Mouse (Mus musculus) thymus, postnatal 36 days (tissue): ENCODE data around the gene Nbr1.
A peak's percentile ranks its signal among the peaks of the same experiment; 100 is the strongest.
"Not testable (repeated sequence)": the region's sequence is repeated elsewhere in the genome, so short reads cannot be mapped to it uniquely, and the experiment has no call there.

Experiments
- DNase-seq, 2 experiments: peaks; one replicate each; pipeline ENCODE4 v3.0.0; 2022; ENCODE audit warnings: mixed read lengths in 2 of 2

The Nbr1 gene

GRCm38 (mm10) chr11:101583205-101583604, 31.3 kb downstream of the Nbr1 start:
- DNase-seq, result no peak

- DNase-seq, result not testable (repeated sequence)
These were observed 33.1 kb downstream of the Nbr1 start for GRCm38 (mm10) chr11:101585031-101585430.

- DNase-seq, result no peak
These were observed 33.9 kb downstream of the Nbr1 start for GRCm38 (mm10) chr11:101585805-101586204.

DNA sequence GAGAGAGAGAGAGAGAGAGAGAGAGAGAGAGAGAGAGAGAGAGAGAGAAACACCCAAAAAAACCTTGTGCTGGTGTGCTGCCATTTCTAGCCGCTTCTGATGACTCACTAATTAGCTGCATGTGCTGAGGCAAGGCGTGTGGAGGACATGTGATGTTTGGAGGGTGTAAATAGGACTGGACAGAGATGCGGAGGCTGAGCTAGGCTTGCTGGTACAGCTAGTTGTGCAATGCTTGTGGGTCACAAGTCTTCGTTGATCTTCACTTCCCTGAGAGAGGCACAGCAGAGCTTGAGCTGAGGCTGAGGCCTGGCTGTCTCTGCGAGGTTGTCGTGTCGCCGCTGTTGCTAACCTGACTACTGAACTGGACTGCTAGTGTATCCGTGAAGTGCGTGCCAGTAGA, 35.7 kb downstream of the Nbr1 start:
- DNase-seq, result no peak

GRCm38 (mm10) chr11:101588868-101589267, 36.9 kb downstream of the Nbr1 start:
- DNase-seq, result no peak

GRCm38 (mm10) chr11:101589444-101589843, 37.5 kb downstream of the Nbr1 start:
- DNase-seq, result peak; percentile 52 to 56

DNA sequence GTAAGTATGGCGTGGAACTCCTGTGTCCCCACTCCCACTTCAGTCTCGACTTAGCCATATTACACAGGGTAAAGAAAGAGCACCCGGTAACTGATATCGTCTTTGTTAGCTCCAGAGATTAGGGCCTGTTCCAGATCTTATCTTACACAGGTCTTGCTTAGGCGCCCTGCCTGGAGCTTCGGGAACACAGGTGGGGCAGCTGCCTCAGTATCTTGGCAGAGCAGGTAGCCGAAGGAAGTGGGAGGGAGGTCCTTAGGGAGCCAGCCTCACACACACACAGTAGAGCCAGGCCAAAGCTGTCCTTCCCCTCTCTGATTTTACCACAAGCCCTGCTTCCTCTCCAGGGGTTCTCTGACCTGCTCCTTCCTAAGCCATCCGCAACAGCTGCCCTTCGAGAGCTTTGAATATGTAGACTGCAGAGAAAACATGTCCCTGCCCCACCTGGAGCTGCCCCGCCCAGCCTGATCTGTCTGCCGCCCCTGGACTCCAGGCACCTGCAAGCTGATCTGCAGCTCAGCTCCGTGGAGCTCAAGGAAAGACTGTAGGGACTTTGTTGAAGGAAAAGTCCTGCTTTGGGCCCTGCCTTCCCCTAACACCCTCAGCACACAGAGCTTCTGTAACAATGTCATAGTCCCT, 38.2 kb downstream of the Nbr1 start:
- no peak for DNase-seq

DNA sequence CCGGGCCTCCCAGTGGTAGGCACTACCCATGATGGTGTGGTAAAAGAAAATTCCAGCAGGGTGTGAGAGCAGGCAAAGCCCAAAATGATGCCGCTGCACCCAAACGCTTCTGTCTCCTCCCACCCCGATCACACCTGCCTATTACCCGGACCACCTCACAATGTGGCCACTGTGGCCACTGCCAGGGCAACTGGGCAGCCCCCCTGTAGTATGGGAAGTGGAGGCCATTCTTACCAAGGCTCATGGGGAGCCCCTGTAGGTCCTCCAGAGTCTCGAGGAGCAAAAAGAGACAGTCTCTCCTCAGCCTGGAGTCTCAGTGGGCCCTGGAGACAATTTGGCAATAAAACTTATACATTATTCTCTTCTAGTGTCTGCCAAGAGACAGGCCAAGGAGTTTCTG, 47.2 kb downstream of the Nbr1 start, which contains the start of gene Gm11634:
Gene Gm11634, minus strand, starts transcription at position 101 of the 400 bp plus-strand sequence.
- no peak for DNase-seq

DNA sequence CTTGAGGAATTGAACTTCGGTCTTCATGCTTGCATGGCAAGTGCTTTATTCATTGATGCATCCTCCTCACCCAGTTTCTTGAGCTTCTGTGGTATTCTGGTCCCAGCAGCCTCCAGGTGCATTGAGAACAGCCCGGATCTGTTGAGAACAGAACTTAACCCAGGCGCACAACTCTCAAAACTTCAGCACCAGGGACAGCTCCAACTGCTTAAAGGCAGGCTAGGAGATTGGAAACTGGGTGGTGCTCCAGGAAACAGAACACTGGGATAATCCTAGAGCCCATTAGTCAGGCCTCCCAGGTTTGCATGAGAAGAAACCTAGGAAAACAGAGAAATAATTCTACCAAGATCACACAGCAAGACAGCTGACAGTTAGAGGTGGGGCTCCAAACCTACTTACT, 50.5 kb downstream of the Nbr1 start:
- peak; percentile 28 to 31 for DNase-seq

DNA sequence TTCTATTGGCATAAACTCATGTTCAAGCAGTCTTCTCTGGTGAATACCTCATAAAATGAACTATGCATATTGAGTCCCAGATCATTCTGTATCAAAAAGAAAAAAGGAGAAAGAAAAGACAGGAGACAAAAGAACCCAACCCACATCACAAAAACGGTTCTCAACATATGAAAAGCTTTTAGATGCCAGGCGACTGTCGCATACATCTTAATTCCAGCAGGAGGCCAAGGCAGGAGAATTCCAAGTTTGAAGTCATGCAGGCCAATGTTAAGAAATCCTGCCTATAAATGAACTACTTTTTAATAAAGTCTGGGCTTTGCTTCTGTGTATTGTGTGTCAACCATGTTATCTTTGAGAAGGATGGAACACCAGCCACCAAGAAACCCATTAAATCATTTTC, 52.2 kb downstream of the Nbr1 start:
- no peak for DNase-seq

GRCm38 (mm10) chr11:101604531-101605453, 52.8 kb downstream of the Nbr1 start:
- DNase-seq, result peak; percentile 76 to 83

DNA sequence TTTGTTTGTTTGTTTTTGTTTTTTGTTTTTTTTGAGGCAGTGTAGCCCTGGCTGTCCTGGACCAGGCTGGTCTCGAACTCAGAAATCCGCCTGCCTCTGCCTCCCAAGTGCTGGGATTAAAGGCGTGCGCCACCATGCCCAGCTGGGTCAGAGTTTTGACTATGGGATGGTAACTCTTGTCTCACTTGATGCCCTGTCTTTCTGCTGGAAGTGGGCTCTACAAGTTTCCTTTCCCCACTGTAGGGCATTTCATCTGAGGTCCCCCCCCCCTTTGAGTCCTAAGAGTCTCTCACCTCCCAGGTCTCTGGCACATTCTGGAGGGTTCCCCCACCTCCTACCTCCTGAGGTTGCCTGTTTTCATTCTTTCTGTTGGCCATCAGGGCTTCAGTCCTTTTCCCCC, 55.2 kb downstream of the Nbr1 start:
- DNase-seq, result not testable (repeated sequence)

GRCm38 (mm10) chr11:101610445-101610844, 58.5 kb downstream of the Nbr1 start:
- no peak for DNase-seq

DNA sequence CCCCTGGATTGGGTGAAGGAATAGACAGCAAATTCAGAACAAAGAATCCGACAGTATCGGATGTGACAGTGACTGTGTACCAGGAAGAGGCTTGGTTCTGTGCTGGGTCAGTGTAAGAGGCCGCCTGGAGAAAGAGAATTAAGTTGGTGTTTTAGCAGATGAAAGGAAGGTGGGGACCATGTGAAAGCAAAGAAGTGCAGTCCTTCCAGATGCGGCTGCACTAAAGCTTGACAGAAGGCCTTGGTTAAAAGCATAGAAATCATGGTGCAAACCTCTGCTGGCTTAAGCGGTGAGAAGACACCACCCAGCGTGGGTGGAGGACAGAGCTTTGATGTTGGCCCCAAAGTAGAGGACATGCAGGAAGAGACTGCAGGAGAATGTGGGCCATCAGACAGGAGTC, 61.6 kb downstream of the Nbr1 start:
- no peak for DNase-seq

DNA sequence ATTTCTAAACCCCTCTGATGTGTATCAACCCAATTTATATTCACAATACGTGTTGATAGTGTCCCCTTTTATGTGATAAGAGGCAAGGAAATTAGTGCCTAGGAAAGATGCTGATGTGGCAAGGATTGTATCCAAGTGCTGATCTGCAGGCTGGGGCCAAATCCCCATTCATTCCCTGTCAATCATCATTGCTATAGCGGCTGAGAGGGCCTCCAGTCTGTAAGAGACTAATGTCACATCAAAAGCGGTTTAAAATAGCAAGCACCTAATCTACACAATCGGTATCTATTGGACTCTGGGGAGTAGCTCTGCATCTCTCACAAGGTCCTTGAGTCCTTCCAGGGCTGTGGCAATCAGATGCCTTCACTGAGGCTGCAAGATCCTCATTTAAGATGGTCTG, 62.2 kb downstream of the Nbr1 start:
- no peak for DNase-seq

- DNase-seq, result no peak
These were observed 63.4 kb downstream of the Nbr1 start for GRCm38 (mm10) chr11:101615380-101615779.

GRCm38 (mm10) chr11:101616104-101616503, 64.2 kb downstream of the Nbr1 start:
- no peak for DNase-seq

DNA sequence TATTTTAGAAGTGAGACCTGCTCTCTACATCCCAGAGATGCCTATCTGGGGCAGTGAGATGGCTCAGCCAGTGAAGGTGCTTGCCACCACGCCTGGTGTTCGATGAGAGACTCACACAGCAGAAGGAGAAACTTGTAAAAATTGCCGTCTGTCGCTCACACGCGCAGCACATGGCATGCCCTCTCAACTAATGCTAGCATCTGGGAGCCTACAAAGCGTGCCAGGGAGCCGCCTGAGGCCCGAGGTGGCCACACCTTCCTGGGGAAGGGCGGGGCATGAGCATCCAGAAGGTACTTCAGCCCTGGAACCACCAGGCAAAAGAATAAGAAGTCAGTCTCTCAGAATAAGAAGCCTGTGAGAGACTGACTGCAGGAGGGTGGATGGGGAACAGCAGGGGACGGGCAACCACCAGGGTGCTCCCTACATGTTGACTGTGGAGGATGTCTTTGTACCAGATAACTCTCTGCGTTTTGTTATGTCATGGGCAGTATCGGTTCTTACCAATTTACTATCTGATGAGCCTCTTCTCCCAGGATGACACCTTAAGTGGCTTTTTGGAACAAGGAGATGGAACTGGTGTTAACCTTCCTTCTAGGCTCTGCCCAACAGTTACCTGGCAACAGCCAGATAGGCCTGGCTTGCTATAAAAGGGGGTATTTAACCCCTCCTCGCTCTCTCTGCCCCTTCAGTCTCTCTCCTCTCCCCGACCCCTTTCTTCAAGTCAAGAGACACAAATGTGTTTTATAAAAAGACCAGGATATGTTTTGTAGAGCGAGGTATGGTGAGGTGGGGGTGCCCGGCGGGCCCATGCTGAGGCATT, 65.2 kb downstream of the Nbr1 start:
- no peak for DNase-seq

DNA sequence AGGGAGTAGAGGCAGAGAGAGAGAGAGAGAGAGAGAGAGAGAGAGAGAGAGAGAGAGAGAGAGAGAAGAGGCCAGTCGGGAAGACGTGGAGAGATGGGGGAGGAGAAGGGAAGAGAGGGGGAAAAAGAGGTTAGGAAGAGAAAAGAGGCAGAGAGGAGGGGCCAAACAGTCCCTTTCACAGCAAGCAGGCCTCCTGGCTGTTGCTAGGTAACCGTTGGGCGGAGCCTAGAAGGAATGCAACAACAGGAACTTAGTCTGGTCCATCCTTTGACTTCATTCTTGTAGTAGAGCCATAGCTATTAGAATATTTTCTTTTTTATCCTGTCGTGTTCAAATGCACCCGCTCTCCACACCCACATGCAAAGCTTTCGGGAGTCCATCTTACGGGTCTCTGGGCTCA, 65.9 kb downstream of the Nbr1 start:
- peak; percentile 31 to 62 for DNase-seq

DNA sequence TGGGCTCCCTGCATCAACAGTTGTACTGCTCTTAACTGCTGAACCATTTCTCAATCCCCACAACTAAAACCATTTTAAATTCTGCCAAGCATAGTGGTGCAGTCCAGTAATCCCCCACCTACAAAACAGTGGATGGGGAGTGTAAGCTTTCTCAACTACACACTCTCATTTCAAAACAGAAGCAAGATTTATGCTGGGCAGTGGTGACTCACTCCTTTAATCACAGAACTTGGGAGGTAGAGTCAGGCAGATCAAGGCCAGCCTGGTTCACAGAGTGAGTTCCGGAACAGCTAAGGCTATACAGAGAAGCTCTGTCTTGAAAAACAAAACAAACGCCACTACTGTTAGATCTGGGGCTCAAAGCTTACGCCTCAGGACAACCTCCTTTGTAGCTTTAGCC, 66.6 kb downstream of the Nbr1 start:
- no peak for DNase-seq

- DNase-seq, result not testable (repeated sequence)
These were observed 68.2 kb downstream of the Nbr1 start for GRCm38 (mm10) chr11:101620022-101620655.

DNA sequence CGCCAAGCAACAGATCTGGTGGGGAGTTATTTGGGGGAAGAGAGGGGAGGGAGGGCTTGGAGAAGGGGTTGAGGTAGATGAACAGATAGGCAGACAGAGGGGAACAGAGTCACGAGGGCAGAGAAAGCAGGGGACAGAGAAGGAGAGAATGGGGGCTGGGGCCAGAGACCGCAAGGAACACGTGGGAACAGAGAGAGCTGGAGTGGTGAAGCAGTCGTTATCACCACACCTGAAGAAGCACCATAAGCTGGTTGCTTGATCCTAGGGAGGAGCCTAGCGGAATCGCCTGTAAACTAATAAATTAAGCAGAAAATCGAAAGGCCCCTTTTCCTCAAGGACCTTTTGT, 74.7 kb downstream of the Nbr1 start:
- DNase-seq, result no peak
